ENCODE assay signal across 11 mouse cellular contexts in genomic region chr13:84346569-84346968, GRCm38 (mm10).
DNase-seq lines count a peak whose midpoint lies in the region; ATAC-seq and TF ChIP-seq lines count a peak whose summit lies in the region.
"Had no signal": no experiment of that assay in that cellular context is flagged by ENCODE, and none has a peak within 500 bp of the region (broad histone marks: within the 10 kb centered on the region; RNA-seq: fewer than 3 reads in every experiment).

No protein-coding gene starts in this region.

- no peak overlapping the region for H3K9ac ChIP-seq in heart, postnatal 0 days (replicated peaks; ENCODE audit: low read depth, low read length)
- H3K9ac ChIP-seq in heart, adult 2 months (ENCODE audit: low read depth, low read length), result no peak overlapping the region
- H3K9ac ChIP-seq in forebrain, embryonic 12.5 days, result peak overlapping the region; percentile 64
- H3K9ac ChIP-seq in hindbrain, embryonic 16.5 days (ENCODE audit: low read depth, low read length), result peak overlapping the region; percentile 61
- H3K9ac ChIP-seq in neural tube, embryonic 14.5 days (replicated peaks; ENCODE audit: low read depth, low read length), result peak overlapping the region; percentile 69
- H3K9ac ChIP-seq: kidney, embryonic 15.5 days; liver, embryonic 12.5 days had no signal

- 10% methylated on average over 2 of the region's 2 CpGs for WGBS in heart, postnatal 0 days
- whole genome bisulfite sequencing in heart, adult 2 months, result 0% methylated on average over 2 of the region's 2 CpGs
- WGBS in forebrain, embryonic 12.5 days, result 0% methylated on average over 2 of the region's 2 CpGs
- WGBS in hindbrain, embryonic 16.5 days, result 0% methylated on average over 2 of the region's 2 CpGs
- 10% methylated on average over 2 of the region's 2 CpGs for WGBS in neural tube, embryonic 14.5 days

- no peak for ATAC-seq in heart, postnatal 0 days (ENCODE audit: insufficient read depth, low read depth)
- ATAC-seq in forebrain, embryonic 12.5 days (ENCODE audit: low FRiP score), result no peak
- no peak for ATAC-seq in hindbrain, embryonic 16.5 days
- ATAC-seq in neural tube, embryonic 14.5 days (ENCODE audit: low read depth), result no peak
- ATAC-seq: liver, embryonic 12.5 days had no signal

- no peaks in the 10 kb centered on the region for H3K79me2 ChIP-seq in heart, adult 2 months (replicated peaks; ENCODE audit: control insufficient read depth, insufficient read depth, low read length)

- peaks cover 54% of the 10 kb centered on the region for H3K27me3 ChIP-seq in heart, postnatal 0 days (ENCODE audit: control insufficient read depth, insufficient read depth, low read length)
- H3K27me3 ChIP-seq in heart, adult 2 months (ENCODE audit: control insufficient read depth, insufficient read depth, low read length), result peaks cover 12% of the 10 kb centered on the region
- H3K27me3 ChIP-seq in forebrain, embryonic 12.5 days, result no peaks in the 10 kb centered on the region
- no peaks in the 10 kb centered on the region for H3K27me3 ChIP-seq in hindbrain, embryonic 16.5 days (replicated peaks; ENCODE audit: control insufficient read depth, insufficient read depth, low read length)
- H3K27me3 ChIP-seq in neural tube, embryonic 14.5 days (ENCODE audit: control insufficient read depth, insufficient read depth, low read length), result no peaks in the 10 kb centered on the region

- H3K4me2 ChIP-seq in heart, postnatal 0 days (ENCODE audit: low read depth, low read length), result no peak overlapping the region
- H3K4me2 ChIP-seq in forebrain, embryonic 12.5 days, result peak overlapping the region; percentile 62
- peak overlapping the region; percentile 89 for H3K4me2 ChIP-seq in hindbrain, embryonic 16.5 days (ENCODE audit: low read length)
- H3K4me2 ChIP-seq in neural tube, embryonic 14.5 days (ENCODE audit: low read depth, low read length), result peak overlapping the region; percentile 59

- no peak for TF ChIP-seq CTCF in heart, postnatal 0 days (IDR thresholded peaks at IDR 0.05; ENCODE audit: low read depth)
- no peak for TF ChIP-seq CTCF in heart, adult 2 months (IDR thresholded peaks at IDR 0.05)

- H3K4me3 ChIP-seq in heart, postnatal 0 days (ENCODE audit: low read depth, low read length), result 0 out of 2 replicates have a peak overlapping the region, but pooled peaks have one; percentile 8
- H3K4me3 ChIP-seq in heart, adult 2 months, result no peak overlapping the region
- H3K4me3 ChIP-seq in forebrain, embryonic 12.5 days (replicated peaks), result peak overlapping the region; percentile 31
- peak overlapping the region; percentile 20 for H3K4me3 ChIP-seq in hindbrain, embryonic 16.5 days (ENCODE audit: low read length)
- H3K4me3 ChIP-seq in neural tube, embryonic 14.5 days (ENCODE audit: low read depth, low read length), result peak overlapping the region; percentile 27; the same call in 1 of the 2 replicates
- H3K4me3 ChIP-seq: liver, embryonic 12.5 days had no signal

- 0 out of 2 replicates have a peak, but pooled peaks cover 4% of the 10 kb centered on the region for H3K4me1 ChIP-seq in heart, postnatal 0 days (ENCODE audit: control insufficient read depth, insufficient read depth)
- H3K4me1 ChIP-seq in heart, adult 2 months (ENCODE audit: control insufficient read depth, insufficient read depth, low read length), result 0 out of 2 replicates have a peak, but pooled peaks cover 2% of the 10 kb centered on the region
- peaks cover 52% of the 10 kb centered on the region for H3K4me1 ChIP-seq in forebrain, embryonic 12.5 days
- peaks cover 24% of the 10 kb centered on the region for H3K4me1 ChIP-seq in hindbrain, embryonic 16.5 days (ENCODE audit: control insufficient read depth, insufficient read depth, low read depth, low read length)
- peaks cover 41% of the 10 kb centered on the region for H3K4me1 ChIP-seq in neural tube, embryonic 14.5 days (ENCODE audit: control insufficient read depth, insufficient read depth, low read length)

- no peaks in the 10 kb centered on the region for H3K9me3 ChIP-seq in heart, postnatal 0 days (replicated peaks; ENCODE audit: control insufficient read depth, low read length)
- H3K9me3 ChIP-seq in forebrain, embryonic 12.5 days, result no peaks in the 10 kb centered on the region
- H3K9me3 ChIP-seq in hindbrain, embryonic 16.5 days (ENCODE audit: control insufficient read depth, low read length), result no peaks in the 10 kb centered on the region
- no peaks in the 10 kb centered on the region for H3K9me3 ChIP-seq in neural tube, embryonic 14.5 days (ENCODE audit: control insufficient read depth, low read length)
- H3K9me3 ChIP-seq: kidney, embryonic 15.5 days; liver, embryonic 12.5 days had no signal

- H3K27ac ChIP-seq in heart, postnatal 0 days (ENCODE audit: low read depth), result no peak overlapping the region
- no peak overlapping the region for H3K27ac ChIP-seq in heart, adult 2 months
- peak overlapping the region; percentile 96 for H3K27ac ChIP-seq in forebrain, embryonic 12.5 days
- H3K27ac ChIP-seq in hindbrain, embryonic 16.5 days (ENCODE audit: low read depth, low read length), result peak overlapping the region; percentile 97
- peak overlapping the region; percentile 100 for H3K27ac ChIP-seq in neural tube, embryonic 14.5 days (ENCODE audit: low read depth, low read length)
- H3K27ac ChIP-seq: kidney, embryonic 15.5 days; liver, embryonic 12.5 days; macrophage had no signal

- no peaks in the 10 kb centered on the region for H3K36me3 ChIP-seq in heart, postnatal 0 days (replicated peaks; ENCODE audit: control insufficient read depth, insufficient read depth, low read length)
- no peaks in the 10 kb centered on the region for H3K36me3 ChIP-seq in heart, adult 2 months (ENCODE audit: control insufficient read depth, insufficient read depth, low read length)
- no peaks in the 10 kb centered on the region for H3K36me3 ChIP-seq in forebrain, embryonic 12.5 days (replicated peaks)
- H3K36me3 ChIP-seq in hindbrain, embryonic 16.5 days (ENCODE audit: control insufficient read depth, insufficient read depth, low read length), result no peaks in the 10 kb centered on the region
- H3K36me3 ChIP-seq in neural tube, embryonic 14.5 days (ENCODE audit: control insufficient read depth, insufficient read depth, low read length), result no peaks in the 10 kb centered on the region
- H3K36me3 ChIP-seq: kidney, embryonic 15.5 days; liver, embryonic 12.5 days had no signal

- no peak for DNase-seq in heart, postnatal 0 days (ENCODE audit: low spot score)
- no peak for DNase-seq in heart, adult 2 months
- no peak for DNase-seq in spleen, postnatal 4 days (ENCODE audit: low spot score in 2 of 2)
- no peak for DNase-seq in testis, postnatal 10 days (ENCODE audit: low spot score)
- DNase-seq in spleen, postnatal 14 days (ENCODE audit: low spot score in 2 of 2), result no peak

- no peak for TF ChIP-seq EP300 in heart, postnatal 0 days (IDR thresholded peaks at IDR 0.05; ENCODE audit: low read depth)
- no peak for TF ChIP-seq EP300 in heart, adult 2 months (IDR thresholded peaks at IDR 0.05; ENCODE audit: insufficient read depth, low read depth, low read length)

- intact Hi-C loops in heart, adult 2 months (cut with DNase I), result loop anchor here (2.0 to 5.0 kb wide), 3 partner anchors 124 to 632 kb away; partner anchors contain the start of gene Tmem161b

- TF ChIP-seq POLR2A in heart, adult 2 months (IDR thresholded peaks at IDR 0.05; ENCODE audit: insufficient read depth, low read depth, low read length), result no peak

Comparison
In these comparisons a context has a peak if more than half of its experiments do, and no peak if none do; other contexts are left out.
1. H3K27ac ChIP-seq: peak in forebrain, embryonic 12.5 days (single experiment), hindbrain, embryonic 16.5 days (single experiment) and neural tube, embryonic 14.5 days (single experiment); none in heart, postnatal 0 days (single experiment) and heart, adult 2 months (single experiment).
2. H3K9ac ChIP-seq: peak in forebrain, embryonic 12.5 days (single experiment), hindbrain, embryonic 16.5 days (single experiment) and neural tube, embryonic 14.5 days (single experiment); none in heart, postnatal 0 days (single experiment) and heart, adult 2 months (single experiment).